Mouse (Mus musculus): Measurements from ENCODE around the gene Tgm4.

Gene Tgm4

GRCm38 (mm10) chr9:123103425-123103824 lies 68.9 kb downstream of the Tgm4 start:
- in situ Hi-C loops (cut with MboI, MseI) = loop anchor here in 1 of 2 experiments (5.0 kb wide), 1 partner anchor 91 kb away; no protein-coding TSS in a partner anchor

GRCm38 (mm10) chr9:123104362-123104761 lies 69.8 kb downstream of the Tgm4 start:
- in situ Hi-C loops (cut with MboI, MseI) = loop anchor here in 1 of 2 experiments (5.0 kb wide), 1 partner anchor 92 kb away; no protein-coding TSS in a partner anchor

GRCm38 (mm10) chr9:123107186-123107585 lies 72.7 kb downstream of the Tgm4 start:
- in situ Hi-C loops (cut with MboI, MseI) = no loop called here

- in situ Hi-C loops (cut with MboI, MseI) = no loop called here
Measured at GRCm38 (mm10) chr9:123109188-123109587, 74.7 kb downstream of the Tgm4 start.

GRCm38 (mm10) chr9:123111751-123112221 lies 77.3 kb downstream of the Tgm4 start:
- in situ Hi-C loops (cut with MboI, MseI) = no loop called here

GRCm38 (mm10) chr9:123112805-123113521 lies 78.4 kb downstream of the Tgm4 start, which contains the start of the genes Zdhhc3 and Exosc7:
Zdhhc3 (minus strand) TSS chr9:123113205.
Exosc7 (plus strand) TSS chr9:123113215.
- in situ Hi-C loops (cut with MboI, MseI) = no loop called here

GRCm38 (mm10) chr9:123113931-123114330 lies 79.4 kb downstream of the Tgm4 start:
- in situ Hi-C loops (cut with MboI, MseI) = no loop called here

GRCm38 (mm10) chr9:123115566-123115965 lies 81.0 kb downstream of the Tgm4 start:
- in situ Hi-C loops (cut with MboI, MseI) = no loop called here
